Comparison of ENCODE assay signal across 11 mouse cellular contexts in genomic region chr11:83922600-83922999, GRCm38 (mm10).
"Had no signal": no experiment of that assay in that cellular context is flagged by ENCODE, and none has a peak within 500 bp of the region (broad histone marks: within the 10 kb centered on the region; RNA-seq: fewer than 3 reads in every experiment).

No protein-coding gene starts in this region.

- H3K9ac ChIP-seq: liver, embryonic 15.5 days; midbrain, embryonic 13.5 days; stomach, embryonic 15.5 days had no signal

- ATAC-seq: hindbrain, embryonic 16.5 days; inflammation-experienced regulatory T-cells, adult 6 months; midbrain, embryonic 13.5 days had no signal

- DNase-seq: kidney, adult 9 months; right cerebral cortex, postnatal 14 days; thymus, postnatal 4 days had no signal

- H3K27me3 ChIP-seq: liver, embryonic 15.5 days; midbrain, embryonic 13.5 days; stomach, embryonic 15.5 days had no signal

- H3K4me3 ChIP-seq: left cerebral cortex, adult 2 months; limb, embryonic 10.5 days; liver, embryonic 15.5 days; midbrain, embryonic 13.5 days; stomach, embryonic 15.5 days had no signal

- H3K9me3 ChIP-seq: limb, embryonic 10.5 days; liver, embryonic 15.5 days; midbrain, embryonic 13.5 days; stomach, embryonic 15.5 days had no signal

- H3K27ac ChIP-seq: kidney, postnatal 0 days; left cerebral cortex, adult 2 months; limb, embryonic 10.5 days; liver, embryonic 15.5 days; midbrain, embryonic 13.5 days; stomach, embryonic 15.5 days had no signal

- H3K36me3 ChIP-seq: limb, embryonic 10.5 days; liver, embryonic 15.5 days; midbrain, embryonic 13.5 days; stomach, embryonic 15.5 days had no signal

- H3K4me2 ChIP-seq: liver, embryonic 15.5 days; midbrain, embryonic 13.5 days; stomach, embryonic 15.5 days had no signal

- H3K4me1 ChIP-seq: midbrain, embryonic 13.5 days; stomach, embryonic 15.5 days had no signal
